Mouse (Mus musculus) liver, postnatal 0 days (tissue): ENCODE measurements around the gene Lingo3. TPM values are rescaled to one million over a fixed set of nuclear protein-coding genes. Genes with fewer than 3 reads are reported as not detected.
A peak's percentile ranks its signal among the peaks of the same experiment; 100 is the strongest.

Source experiments
- ATAC-seq: fragments of 200-750 bp; cut with Nextera tagmentation; 2 replicates; pipeline ENCODE4 v1.8.0; 2017; ENCODE audit warnings: mild to moderate bottlenecking, moderate library complexity
- DNase-seq: peaks from one replicate; pipeline ENCODE4 v3.0.0-alpha.2; 2016
- H3K27ac ChIP-seq: fragments of 300-500 bp; sonication (generic); 2 replicates; pipeline ENCODE4 v1.5.1; 2014; ENCODE audit warnings: antibody characterized with exemption, moderate library complexity, mild to moderate bottlenecking, low read depth
- H3K27me3 ChIP-seq: fragments of 300-500 bp; sonication (generic); 2 replicates; pipeline ENCODE4 v1.6.1; 2014; ENCODE audit warnings: low read length, control low read depth, mixed read lengths; ENCODE audit not compliant: insufficient read depth
- H3K36me3 ChIP-seq: fragments of 300-500 bp; sonication (generic); replicated peaks from 2 replicates; pipeline ENCODE4 v1.6.1; 2014; ENCODE audit warnings: mild to moderate bottlenecking, control low read depth, low read length, moderate library complexity, mixed read lengths; ENCODE audit not compliant: insufficient read depth
- H3K4me1 ChIP-seq: fragments of 300-500 bp; sonication (generic); 2 replicates; pipeline ENCODE4 v1.6.1; 2014; ENCODE audit warnings: antibody characterized with exemption, mild to moderate bottlenecking, control low read depth; ENCODE audit not compliant: insufficient read depth
- H3K4me2 ChIP-seq: fragments of 300-500 bp; sonication (generic); 2 replicates; pipeline ENCODE4 v1.6.1; 2014; ENCODE audit warnings: low read depth, mild to moderate bottlenecking, low read length, moderate library complexity, mixed read lengths
- H3K4me3 ChIP-seq: fragments of 300-500 bp; sonication (generic); 2 replicates; pipeline ENCODE4 v1.5.1; 2014; ENCODE audit warnings: low read depth, low read length
- H3K9ac ChIP-seq: fragments of 300-500 bp; sonication (generic); replicated peaks from 2 replicates; pipeline ENCODE4 v1.6.1; 2014; ENCODE audit warnings: mild to moderate bottlenecking, moderate library complexity
- H3K9me3 ChIP-seq: fragments of 300-500 bp; sonication (generic); 2 replicates; pipeline ENCODE4 v1.6.1; 2016; ENCODE audit warnings: mild to moderate bottlenecking, control low read depth, low read length, mixed read lengths
- CTCF ChIP-seq: sonication (generic); IDR thresholded peaks from 2 replicates; pipeline ENCODE4 v1.5.1; 2016; ENCODE audit warnings: antibody characterized with exemption, low read depth
- EP300 ChIP-seq: IDR thresholded peaks from 2 replicates; pipeline ENCODE4 v1.6.1; 2016; ENCODE audit warnings: antibody characterized with exemption, low read depth, mild to moderate bottlenecking
- WGBS: fragments of 180-500 bp; shearing (Covaris S2); extraction: QIAGEN DNeasy Blood & Tissue Kit; methylation state at CpG from one replicate; pipeline ENCODE4 v1.1.7; 2014; ENCODE audit not compliant: insufficient replicate concordance; 5-methylcytosine and 5-hydroxymethylcytosine counted together
- polyA plus RNA-seq: library from polyadenylated mRNA; unstranded; fragments of >200 nt; fragmentation: Nextera tagmentation; extraction: Ambion mirVana; gene quantifications from 2 replicates; pipeline ENCODE4 v1.2.1, GENCODE M21; 2015

The Lingo3 gene
- polyA plus RNA-seq, 1 experiment from 2014 or later, result not detected

- DNase-seq, result no peak
- Histone ChIP-seq H3K27ac (no peak overlapping the region), H3K9me3 (no peaks in the 10 kb centered on the region), H3K4me2 (peak overlapping the region; percentile 93), H3K36me3 (peaks cover 53% of the 10 kb centered on the region), H3K9ac (peak overlapping the region; percentile 91; the same call in 1 of the 2 replicates), H3K4me3 (peak overlapping the region; percentile 86; the same call in 1 of the 2 replicates), H3K27me3 (no peaks in the 10 kb centered on the region), H3K4me1 (peaks cover 22% of the 10 kb centered on the region)
- ATAC-seq, result no peak
- TF ChIP-seq CTCF, result no peak
- WGBS, result 85% methylated on average over 9 of the region's 9 CpGs
Observed at GRCm38 (mm10) chr10:80796307-80796848, 47.5 kb downstream of the Lingo3 start.

- Histone ChIP-seq H3K4me2 (no peak overlapping the region), H3K27ac (no peak overlapping the region), H3K4me1 (peaks cover 15% of the 10 kb centered on the region), H3K4me3 (no peak overlapping the region), H3K9me3 (no peaks in the 10 kb centered on the region), H3K27me3 (no peaks in the 10 kb centered on the region), H3K9ac (no peak overlapping the region), H3K36me3 (peaks cover 60% of the 10 kb centered on the region)
- TF ChIP-seq CTCF (no peak), EP300 (no peak)
- ATAC-seq (no peak), DNase-seq (no peak)
- WGBS, result 90% methylated on average over 8 of the region's 8 CpGs
Observed at GRCm38 (mm10) chr10:80794750-80795149, 49.1 kb downstream of the Lingo3 start.

- 87% methylated on average over 4 of the region's 4 CpGs for WGBS
- DNase-seq (no peak), ATAC-seq (no peak)
- H3K27ac ChIP-seq, result no peak overlapping the region
- no peaks in the 10 kb centered on the region for H3K27me3 ChIP-seq
- H3K36me3 ChIP-seq, result peaks cover 68% of the 10 kb centered on the region
- H3K4me3 ChIP-seq, result no peak overlapping the region
- H3K9ac ChIP-seq, result no peak overlapping the region
- H3K4me1 ChIP-seq, result peaks cover 9% of the 10 kb centered on the region
- no peak overlapping the region for H3K4me2 ChIP-seq
- no peaks in the 10 kb centered on the region for H3K9me3 ChIP-seq
- no peak for TF ChIP-seq EP300
- no peak for TF ChIP-seq CTCF
Observed at GRCm38 (mm10) chr10:80793803-80794202, 50.0 kb downstream of the Lingo3 start.

- DNase-seq (no peak), ATAC-seq (no peak)
- Histone ChIP-seq H3K27me3 (no peaks in the 10 kb centered on the region), H3K27ac (no peak overlapping the region), H3K9me3 (no peaks in the 10 kb centered on the region), H3K4me1 (peaks cover 9% of the 10 kb centered on the region), H3K36me3 (peaks cover 74% of the 10 kb centered on the region), H3K4me2 (no peak overlapping the region), H3K9ac (no peak overlapping the region), H3K4me3 (no peak overlapping the region)
- no peak for TF ChIP-seq CTCF
- no peak for TF ChIP-seq EP300
- WGBS, result 88% methylated on average over 13 of the region's 13 CpGs
Observed at GRCm38 (mm10) chr10:80793033-80793784, 50.6 kb downstream of the Lingo3 start.

- Histone ChIP-seq H3K27ac (no peak overlapping the region), H3K4me1 (peaks cover 9% of the 10 kb centered on the region), H3K9me3 (no peaks in the 10 kb centered on the region), H3K27me3 (no peaks in the 10 kb centered on the region), H3K36me3 (peaks cover 81% of the 10 kb centered on the region), H3K9ac (no peak overlapping the region), H3K4me2 (no peak overlapping the region), H3K4me3 (no peak overlapping the region)
- ATAC-seq (no peak), DNase-seq (no peak)
- WGBS, result 54% methylated on average over 38 of the region's 41 CpGs
- no peak for TF ChIP-seq EP300
- TF ChIP-seq CTCF, result no peak
Observed at GRCm38 (mm10) chr10:80792175-80793032, 51.4 kb downstream of the Lingo3 start.
